Mouse (Mus musculus) forebrain, embryonic 12.5 days (tissue): Measurements from ENCODE around the gene Igfn1. TPM values are rescaled to one million over a fixed set of nuclear protein-coding genes. Genes with fewer than 3 reads are reported as not detected.
A peak's percentile ranks its signal among the peaks of the same experiment; 100 is the strongest.

Experiments
- ATAC-seq: fragments of 200-750 bp; cut with Nextera tagmentation; 2 replicates; pipeline ENCODE4 v1.8.0; 2017; ENCODE audit warnings: moderate TSS enrichment; ENCODE audit not compliant: low FRiP score
- H3K27ac ChIP-seq: fragments of 300-500 bp; sonication (generic); 2 replicates; pipeline ENCODE4 v1.5.1; 2016; ENCODE audit warnings: mild to moderate bottlenecking
- H3K27me3 ChIP-seq: fragments of 300-500 bp; sonication (generic); 2 replicates; pipeline ENCODE4 v1.6.1; 2016; ENCODE audit warnings: mild to moderate bottlenecking
- H3K36me3 ChIP-seq: fragments of 300-500 bp; sonication (generic); replicated peaks from 2 replicates; pipeline ENCODE4 v1.6.1; 2016; ENCODE audit warnings: mild to moderate bottlenecking
- H3K4me1 ChIP-seq: fragments of 300-500 bp; sonication (generic); 2 replicates; pipeline ENCODE4 v1.6.1; 2016
- H3K4me2 ChIP-seq: fragments of 300-500 bp; sonication (generic); 2 replicates; pipeline ENCODE4 v1.6.1; 2016; ENCODE audit warnings: mild to moderate bottlenecking, moderate library complexity
- H3K4me3 ChIP-seq: fragments of 300-500 bp; sonication (generic); replicated peaks from 2 replicates; pipeline ENCODE4 v1.5.1; 2016; ENCODE audit warnings: mild to moderate bottlenecking
- H3K9ac ChIP-seq: fragments of 300-500 bp; sonication (generic); 2 replicates; pipeline ENCODE4 v1.6.1; 2016; ENCODE audit warnings: mild to moderate bottlenecking
- H3K9me3 ChIP-seq: fragments of 300-500 bp; sonication (generic); 2 replicates; pipeline ENCODE4 v1.6.1; 2016
- WGBS: fragments of 180-500 bp; shearing (Covaris S2); methylation state at CpG from one replicate; pipeline ENCODE4 v1.1.7; 2016; 5-methylcytosine and 5-hydroxymethylcytosine counted together
- polyA plus RNA-seq: library from polyadenylated mRNA; unstranded; fragments of >200 nt; fragmentation: Nextera tagmentation; extraction: Ambion mirVana; gene quantifications from 2 replicates; pipeline ENCODE4 v1.2.1, GENCODE M21; 2016

Igfn1 gene
- polyA plus RNA-seq, 1 experiment from 2014 or later, result not detected

- 74% methylated on average over 7 of the region's 7 CpGs for WGBS
- peaks cover 81% of the 10 kb centered on the region for H3K36me3 ChIP-seq
Observed at GRCm38 (mm10) chr1:136032961-136033360, 26.8 kb upstream of the Igfn1 start.

GRCm38 (mm10) chr1:136031697-136032096, 25.6 kb upstream of the Igfn1 start:
- no peaks in the 10 kb centered on the region for H3K9me3 ChIP-seq
- H3K9ac ChIP-seq, result no peak overlapping the region
- no peak overlapping the region for H3K4me2 ChIP-seq
- no peak overlapping the region for H3K27ac ChIP-seq
- peaks cover 93% of the 10 kb centered on the region for H3K36me3 ChIP-seq
- H3K4me3 ChIP-seq, result no peak overlapping the region
- H3K27me3 ChIP-seq, result no peaks in the 10 kb centered on the region
- H3K4me1 ChIP-seq, result peaks cover 7% of the 10 kb centered on the region; the same call in 1 of the 2 replicates
- no peak for ATAC-seq
- WGBS, result 78% methylated on average over 8 of the region's 8 CpGs

More at GRCm38 (mm10) chr1:136032961-136033360, 26.8 kb upstream of the Igfn1 start:
- no peak overlapping the region for H3K9ac ChIP-seq
- no peak for ATAC-seq
- H3K4me3 ChIP-seq, result no peak overlapping the region
- no peaks in the 10 kb centered on the region for H3K9me3 ChIP-seq
- H3K4me2 ChIP-seq, result no peak overlapping the region
- H3K27me3 ChIP-seq, result no peaks in the 10 kb centered on the region
- H3K4me1 ChIP-seq, result peaks cover 7% of the 10 kb centered on the region; the same call in 1 of the 2 replicates
- H3K27ac ChIP-seq, result no peak overlapping the region

GRCm38 (mm10) chr1:136030201-136030600, 24.1 kb upstream of the Igfn1 start:
- peaks cover 100% of the 10 kb centered on the region for H3K36me3 ChIP-seq
- H3K9me3 ChIP-seq, result no peaks in the 10 kb centered on the region
- 25% methylated on average over 7 of the region's 7 CpGs for WGBS
- no peak overlapping the region for H3K4me3 ChIP-seq
- no peaks in the 10 kb centered on the region for H3K27me3 ChIP-seq
- no peak for ATAC-seq
- H3K4me2 ChIP-seq, result no peak overlapping the region
- H3K9ac ChIP-seq, result no peak overlapping the region
- peaks cover 7% of the 10 kb centered on the region; the same call in 1 of the 2 replicates for H3K4me1 ChIP-seq
- peak overlapping the region; percentile 33; the same call in 1 of the 2 replicates for H3K27ac ChIP-seq

GRCm38 (mm10) chr1:136018390-136019189, 12.4 kb upstream of the Igfn1 start:
- Histone ChIP-seq H3K4me3 (peak overlapping the region; percentile 58), H3K36me3 (peaks cover 32% of the 10 kb centered on the region), H3K9ac (peak overlapping the region; percentile 84), H3K9me3 (no peaks in the 10 kb centered on the region), H3K27me3 (no peaks in the 10 kb centered on the region), H3K27ac (peak overlapping the region; percentile 65), H3K4me2 (peak overlapping the region; percentile 95), H3K4me1 (peaks cover 18% of the 10 kb centered on the region)
- peak; percentile 49 for ATAC-seq
- 5% methylated on average over 24 of the region's 24 CpGs for WGBS

GRCm38 (mm10) chr1:136017907-136018313, 11.8 kb upstream of the Igfn1 start:
- peak overlapping the region; percentile 84 for H3K9ac ChIP-seq
- H3K27ac ChIP-seq, result peak overlapping the region; percentile 65
- H3K4me3 ChIP-seq, result peak overlapping the region; percentile 58
- peak; percentile 99 for ATAC-seq
- under 1% methylated on average over 22 of the region's 22 CpGs for WGBS
- H3K4me1 ChIP-seq, result peaks cover 18% of the 10 kb centered on the region
- H3K9me3 ChIP-seq, result no peaks in the 10 kb centered on the region
- no peaks in the 10 kb centered on the region for H3K27me3 ChIP-seq
- peak overlapping the region; percentile 95 for H3K4me2 ChIP-seq
- peaks cover 25% of the 10 kb centered on the region for H3K36me3 ChIP-seq

GRCm38 (mm10) chr1:136017307-136017706, 11.2 kb upstream of the Igfn1 start:
- Histone ChIP-seq H3K9ac (no peak overlapping the region), H3K27ac (0 out of 2 replicates have a peak overlapping the region, but pooled peaks have one; percentile 25), H3K4me2 (0 out of 2 replicates have a peak overlapping the region, but pooled peaks have one; percentile 7), H3K27me3 (no peaks in the 10 kb centered on the region), H3K9me3 (no peaks in the 10 kb centered on the region), H3K36me3 (peaks cover 19% of the 10 kb centered on the region), H3K4me1 (peaks cover 18% of the 10 kb centered on the region), H3K4me3 (no peak overlapping the region)
- 57% methylated on average over 2 of the region's 2 CpGs for WGBS
- peak; percentile 57 for ATAC-seq

- 79% methylated on average over 2 of the region's 2 CpGs for WGBS
- H3K4me2 ChIP-seq, result no peak overlapping the region
- no peaks in the 10 kb centered on the region for H3K36me3 ChIP-seq
- H3K4me3 ChIP-seq, result no peak overlapping the region
- peaks cover 18% of the 10 kb centered on the region for H3K4me1 ChIP-seq
- H3K9ac ChIP-seq, result no peak overlapping the region
- H3K27ac ChIP-seq, result no peak overlapping the region
- H3K9me3 ChIP-seq, result no peaks in the 10 kb centered on the region
- no peak for ATAC-seq
- no peaks in the 10 kb centered on the region for H3K27me3 ChIP-seq
Observed at GRCm38 (mm10) chr1:136014796-136015502, 8.8 kb upstream of the Igfn1 start.

- Histone ChIP-seq H3K9me3 (no peaks in the 10 kb centered on the region), H3K27me3 (peaks cover 7% of the 10 kb centered on the region; the same call in 1 of the 2 replicates), H3K4me3 (no peak overlapping the region), H3K9ac (no peak overlapping the region), H3K4me1 (peaks cover 7% of the 10 kb centered on the region), H3K4me2 (no peak overlapping the region), H3K27ac (no peak overlapping the region), H3K36me3 (no peaks in the 10 kb centered on the region)
- 82% methylated on average over 4 of the region's 4 CpGs for WGBS
- no peak for ATAC-seq
Observed at GRCm38 (mm10) chr1:136013513-136013912, 7.4 kb upstream of the Igfn1 start.

GRCm38 (mm10) chr1:136010247-136010646, 4.1 kb upstream of the Igfn1 start:
- no peak overlapping the region for H3K27ac ChIP-seq
- no peak for ATAC-seq
- no peak overlapping the region for H3K4me2 ChIP-seq
- peaks cover 24% of the 10 kb centered on the region for H3K27me3 ChIP-seq
- H3K9ac ChIP-seq, result no peak overlapping the region
- H3K4me3 ChIP-seq, result no peak overlapping the region
- 87% methylated on average over 4 of the region's 4 CpGs for WGBS
- peaks cover 12% of the 10 kb centered on the region for H3K4me1 ChIP-seq
- H3K36me3 ChIP-seq, result no peaks in the 10 kb centered on the region
- no peaks in the 10 kb centered on the region for H3K9me3 ChIP-seq

- WGBS, result 20% methylated on average over 8 of the region's 8 CpGs
- Histone ChIP-seq H3K4me1 (peaks cover 12% of the 10 kb centered on the region), H3K36me3 (no peaks in the 10 kb centered on the region), H3K4me3 (peak overlapping the region; percentile 44), H3K4me2 (peak overlapping the region; percentile 77), H3K27me3 (peaks cover 32% of the 10 kb centered on the region), H3K9ac (no peak overlapping the region), H3K27ac (no peak overlapping the region), H3K9me3 (no peaks in the 10 kb centered on the region)
- ATAC-seq, result no peak
Observed at GRCm38 (mm10) chr1:136008159-136008533, 2.0 kb upstream of the Igfn1 start.

GRCm38 (mm10) chr1:136007211-136008158, 1.3 kb upstream of the Igfn1 start, which contains the start of gene Tmem9:
Gene Tmem9, plus strand, starts transcription at chr1:136008150.
- WGBS, result 1% methylated on average over 37 of the region's 37 CpGs

More at GRCm38 (mm10) chr1:136007211-136008158, 1.3 kb upstream of the Igfn1 start, which contains the start of gene Tmem9:
- Histone ChIP-seq H3K27me3 (peaks cover 32% of the 10 kb centered on the region), H3K4me2 (peak within 1 kb of the TSS; percentile 77), H3K9ac (peak within 1 kb of the TSS; percentile 36), H3K4me3 (peak within 1 kb of the TSS; percentile 44), H3K9me3 (no peaks in the 10 kb centered on the region), H3K36me3 (no peaks in the 10 kb centered on the region), H3K27ac (no peak within 1 kb of the TSS), H3K4me1 (peaks cover 12% of the 10 kb centered on the region)
- ATAC-seq, result peak; percentile 82; the same call in 1 of the 2 replicates
